Mouse (Mus musculus) frontal cortex, postnatal 36 days (tissue): ENCODE measurements around the gene Runx1.
A peak's percentile ranks its signal among the peaks of the same experiment; 100 is the strongest.

Source experiments
- DNase-seq, 2 experiments: peaks; one replicate each; pipeline ENCODE4 v3.0.0; 2022; ENCODE audit warnings: low spot score in 2 of 2

Runx1 gene

DNA sequence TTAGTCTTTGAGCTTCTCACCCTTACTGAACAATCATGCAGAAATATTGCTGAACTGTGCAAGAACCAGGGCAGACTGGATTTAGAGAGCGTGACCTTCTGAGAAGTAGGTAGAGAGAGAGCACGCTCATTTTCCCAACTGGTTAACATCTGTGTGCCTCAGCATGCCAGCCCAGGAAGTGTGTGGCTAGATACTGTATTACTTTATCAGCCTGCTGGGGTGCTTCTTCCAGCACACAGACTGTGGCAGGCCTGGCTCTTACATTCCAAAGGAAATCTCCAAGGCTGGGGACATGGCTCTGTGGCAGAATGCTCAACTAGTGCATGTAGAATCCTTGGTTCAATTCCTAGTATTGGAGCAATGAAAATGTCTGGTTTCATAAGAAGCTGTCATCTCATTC lies 78.9 kb downstream of the Runx1 start:
- DNase-seq, result no peak

DNA sequence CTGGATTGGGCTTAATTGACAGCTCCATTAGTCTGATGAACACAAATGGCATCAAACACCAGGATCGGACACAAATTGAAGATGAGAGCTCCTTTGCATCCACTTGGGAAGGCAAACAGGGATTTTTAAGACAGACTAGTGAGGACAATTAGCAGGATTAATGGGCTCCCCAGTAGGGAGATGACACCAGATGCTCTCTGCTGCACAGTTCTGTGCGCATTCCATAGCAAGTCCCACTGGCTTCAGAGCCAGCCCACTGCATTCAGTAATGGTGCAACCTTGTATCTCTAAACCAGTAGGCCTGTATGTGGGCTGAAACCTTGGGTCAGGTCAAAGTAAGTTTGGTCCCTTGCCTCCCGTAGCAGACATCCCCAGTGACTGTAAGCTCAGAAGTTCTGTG lies 80.7 kb downstream of the Runx1 start:
- DNase-seq, result no peak

DNA sequence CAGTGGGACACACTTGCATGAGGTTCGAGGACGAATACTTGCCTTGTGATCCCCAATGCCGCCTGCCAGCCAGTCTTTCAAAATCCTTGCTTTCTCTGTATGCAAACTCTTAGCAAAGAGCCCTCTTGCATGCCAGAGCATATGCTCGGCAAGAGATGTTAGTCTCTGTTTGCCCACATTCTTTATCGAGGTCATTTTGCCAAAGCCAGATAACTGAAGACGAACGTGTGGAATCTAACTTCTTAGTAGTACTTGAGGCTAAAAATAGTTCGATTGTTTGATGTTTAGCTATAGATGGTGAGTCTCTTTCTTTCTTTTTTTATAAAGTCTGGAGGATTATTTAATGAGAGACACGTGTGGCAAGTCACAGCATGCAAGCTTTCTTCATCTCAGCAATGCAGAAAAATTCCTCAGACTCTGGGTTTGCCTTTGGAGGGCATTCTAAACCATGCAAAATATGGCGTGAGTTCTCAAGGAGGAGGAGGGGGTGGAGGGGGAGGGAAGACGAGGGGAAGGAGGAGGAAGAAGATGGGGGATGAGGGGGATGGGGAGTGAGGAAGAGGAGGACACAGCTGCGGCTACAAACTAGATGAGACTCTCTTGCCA lies 81.7 kb downstream of the Runx1 start:
- DNase-seq, result no peak

DNA sequence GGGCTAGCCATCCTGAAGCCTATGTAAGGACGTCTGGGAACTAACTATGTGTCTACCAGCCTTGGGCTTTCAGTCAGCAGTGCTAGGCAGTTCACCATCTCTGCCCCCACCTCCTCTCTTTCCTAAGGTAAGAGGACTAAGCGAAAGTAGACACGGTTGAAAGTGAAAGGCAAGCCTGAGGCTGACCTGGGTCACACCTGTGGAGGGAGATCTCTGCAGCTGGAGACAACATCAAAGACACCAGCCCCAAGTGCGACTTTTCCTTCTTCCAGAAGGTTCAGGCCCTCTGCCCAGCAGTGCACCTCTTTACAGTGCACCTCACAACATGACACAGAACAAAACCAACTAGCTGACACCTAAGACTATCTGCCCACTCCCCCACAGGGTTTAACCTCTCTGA lies 82.2 kb downstream of the Runx1 start:
- no peak for DNase-seq

DNA sequence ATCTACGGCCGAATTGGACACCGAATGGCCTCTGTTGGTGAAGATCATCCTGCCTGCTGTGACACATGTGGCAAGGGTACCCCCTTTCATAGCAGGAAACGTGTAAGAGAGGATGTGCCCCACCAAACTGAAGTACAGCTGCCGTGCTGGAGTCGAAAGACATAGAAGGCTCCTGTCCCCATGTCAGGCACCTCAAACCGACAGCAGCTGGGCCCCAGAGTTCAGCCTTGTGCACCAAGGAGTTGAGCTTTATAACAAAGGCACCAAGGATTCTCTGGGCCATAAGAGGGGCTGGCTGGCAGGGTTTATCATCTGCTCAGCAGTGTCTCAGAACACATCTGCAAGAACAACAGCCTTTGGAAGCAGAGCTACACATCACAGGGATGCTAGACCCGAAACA lies 84.6 kb downstream of the Runx1 start:
- DNase-seq, result no peak

DNA sequence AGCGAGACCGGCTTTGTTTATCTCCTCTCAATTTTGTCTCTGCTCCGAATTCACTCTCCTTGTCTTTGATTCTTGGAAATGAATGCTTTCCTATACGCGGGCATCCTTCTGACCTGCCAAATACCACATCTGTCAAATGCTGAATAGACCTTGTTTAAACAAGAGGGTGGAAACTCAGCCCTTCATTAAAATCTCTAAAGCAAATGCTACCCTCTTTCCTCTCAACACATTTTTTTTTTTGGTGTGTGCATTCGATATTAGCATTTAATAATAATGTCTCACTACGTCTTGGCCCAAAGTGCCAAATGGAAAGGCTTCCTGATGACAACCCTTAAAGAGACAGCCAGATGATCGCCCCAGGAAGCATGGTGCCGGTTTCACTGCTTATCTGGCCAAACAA lies 85.4 kb downstream of the Runx1 start:
- no peak for DNase-seq

DNA sequence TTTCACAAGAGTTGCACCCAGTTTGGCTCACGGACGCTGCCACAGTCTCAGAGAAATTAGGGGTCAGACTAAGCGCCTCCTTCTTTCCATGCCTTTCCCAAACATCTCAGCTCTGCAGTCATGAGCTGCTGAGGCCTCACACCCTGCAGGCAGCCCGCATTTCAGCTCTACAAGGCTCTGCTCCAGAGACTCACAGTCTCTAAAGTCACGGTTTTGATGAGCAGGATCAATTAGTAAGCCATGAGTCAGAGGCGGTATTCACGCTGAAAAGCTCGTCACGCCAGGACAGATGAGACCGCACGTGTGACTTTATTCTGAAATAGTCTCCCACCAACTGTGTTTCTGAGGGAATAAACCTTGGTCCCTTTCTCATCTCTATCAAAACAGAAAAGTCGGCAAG lies 86.0 kb downstream of the Runx1 start:
- DNase-seq, result peak in 1 of 2 experiments; percentile 18

DNA sequence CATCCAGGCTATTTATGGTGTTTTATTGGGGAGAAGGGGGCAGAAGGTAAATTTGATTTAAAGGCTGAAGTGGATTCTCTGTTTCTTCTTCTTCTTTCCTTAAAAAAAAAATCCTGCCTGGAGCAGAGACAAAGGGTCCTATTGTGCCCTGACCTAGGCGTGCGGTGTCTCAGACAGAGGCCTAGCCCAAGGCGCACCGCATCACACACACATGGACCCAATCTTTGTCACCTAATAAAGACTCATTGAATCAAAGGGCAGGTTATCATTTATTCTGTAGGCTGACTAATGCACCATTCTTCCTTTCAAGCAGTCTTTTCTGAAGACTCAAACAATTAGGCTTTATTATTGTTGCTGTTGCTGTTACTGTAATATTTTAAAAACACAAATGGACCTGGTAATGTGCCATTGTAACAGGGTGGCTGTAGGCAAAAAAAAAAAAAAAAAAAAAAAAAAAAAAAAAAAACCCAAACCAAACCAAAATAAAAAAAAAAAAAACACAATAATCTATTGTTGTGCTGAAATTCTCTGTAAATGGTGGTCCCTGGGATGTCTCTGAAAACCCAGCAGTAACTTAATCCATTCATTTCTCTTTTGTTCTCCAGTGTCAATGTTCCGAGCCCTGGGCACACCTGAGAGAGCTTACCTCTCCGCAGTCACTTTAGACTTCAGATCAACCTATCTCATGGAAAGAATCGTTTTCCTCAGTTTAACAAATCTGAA lies 86.7 kb downstream of the Runx1 start:
- DNase-seq, result no peak

DNA sequence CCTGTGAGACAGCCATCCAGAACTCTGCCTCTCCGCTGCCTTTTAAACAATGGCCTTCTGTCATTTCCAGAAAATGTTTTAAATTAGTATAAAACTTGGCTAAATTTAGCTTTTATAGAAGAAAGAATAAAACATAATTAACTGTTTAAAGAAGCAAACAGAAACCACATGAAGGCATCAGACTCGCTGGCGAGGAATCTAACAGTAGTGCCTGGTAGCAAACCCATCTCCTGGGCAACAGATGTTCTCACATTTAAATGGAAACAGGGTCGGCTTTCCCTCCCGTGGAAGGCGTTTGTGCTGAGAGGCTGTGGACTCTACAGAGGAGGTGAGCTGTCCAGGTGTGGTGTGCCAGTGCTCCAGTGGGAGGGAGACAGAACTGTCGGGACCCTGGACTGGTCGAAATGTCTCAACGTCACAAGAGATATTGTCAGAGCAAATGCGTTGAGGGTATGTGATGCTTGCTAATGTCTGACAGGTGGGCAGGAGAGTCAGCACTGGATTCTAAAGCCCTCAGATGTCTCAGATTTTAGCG lies 87.4 kb downstream of the Runx1 start:
- no peak for DNase-seq

DNA sequence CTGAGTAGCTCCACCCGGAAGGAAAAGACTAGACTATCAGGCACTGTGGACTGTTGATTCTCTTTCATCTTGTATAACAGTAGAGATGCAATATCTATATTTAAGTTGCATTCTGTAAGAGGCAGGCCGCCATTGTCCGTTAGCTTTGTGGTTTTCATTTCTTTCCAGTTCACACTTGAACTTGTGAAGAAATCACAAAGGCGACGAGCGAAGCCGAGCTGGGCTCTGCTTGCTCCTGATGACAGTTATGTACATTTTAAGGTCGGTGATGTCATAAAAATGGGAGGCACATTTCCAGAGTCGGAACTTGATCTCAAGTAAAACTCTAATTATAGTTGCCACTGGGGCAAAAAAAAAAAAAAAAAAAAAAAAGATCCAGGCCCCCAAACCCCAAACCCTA lies 99.1 kb downstream of the Runx1 start:
- DNase-seq, result no peak

DNA sequence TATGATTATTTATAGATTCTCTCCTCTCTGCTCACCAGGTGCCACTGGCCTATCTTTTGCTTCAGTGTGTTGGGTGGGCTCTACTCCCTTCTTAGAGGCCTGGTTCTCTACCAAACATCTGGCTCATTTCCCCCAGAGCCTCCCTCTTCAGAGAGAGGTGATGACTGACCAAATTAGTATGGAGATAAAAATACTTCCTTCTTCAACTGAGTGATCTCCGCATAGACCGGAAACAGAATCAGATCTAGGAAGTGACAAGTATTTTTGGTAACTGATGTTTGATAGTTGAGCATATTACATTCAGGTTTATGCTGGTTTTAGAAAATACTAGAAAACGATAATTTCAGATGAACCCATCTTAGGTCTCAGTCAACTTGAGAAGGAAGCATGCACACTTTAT lies 101.4 kb downstream of the Runx1 start:
- DNase-seq, result no peak

DNA sequence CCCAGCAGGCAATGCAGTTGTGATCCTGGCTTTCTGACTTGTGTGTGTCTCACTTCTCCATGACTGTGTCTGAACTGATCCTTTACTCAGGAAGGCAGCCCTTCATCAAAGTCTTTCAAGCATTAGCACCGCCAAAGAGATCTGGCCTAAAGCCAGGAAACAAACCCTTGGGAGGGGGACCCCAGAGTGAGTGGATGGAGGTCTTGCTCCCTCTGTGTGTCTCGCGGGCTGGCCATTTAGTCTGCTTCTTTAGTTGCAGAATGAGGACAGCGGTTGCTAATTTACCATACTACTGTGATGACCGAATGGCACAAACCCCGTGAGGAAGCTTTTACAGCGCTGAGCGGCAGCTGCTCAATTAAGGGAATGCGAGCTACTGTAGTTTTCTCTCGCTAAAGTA lies 105.3 kb downstream of the Runx1 start:
- DNase-seq, result no peak

DNA sequence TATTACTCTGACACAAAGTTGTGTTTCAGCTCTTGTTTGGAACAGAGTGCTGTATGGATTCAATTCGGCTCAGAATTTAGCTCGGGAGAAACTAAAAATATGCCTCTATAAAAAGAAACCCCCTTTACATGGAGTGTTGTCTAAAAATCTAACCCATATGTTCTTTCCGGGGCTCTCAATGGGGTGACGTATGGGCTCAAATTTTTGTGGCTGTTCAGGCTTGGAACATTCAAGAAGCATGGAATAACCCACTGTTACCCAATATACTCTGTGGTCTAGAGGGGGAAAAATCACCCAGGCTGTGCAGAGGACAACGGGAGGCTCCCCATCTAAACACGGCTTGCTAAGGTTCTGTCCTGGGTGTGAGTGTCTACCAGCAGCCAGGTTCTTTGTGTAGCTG lies 106.2 kb downstream of the Runx1 start:
- DNase-seq, result peak in 1 of 2 experiments; percentile 27

DNA sequence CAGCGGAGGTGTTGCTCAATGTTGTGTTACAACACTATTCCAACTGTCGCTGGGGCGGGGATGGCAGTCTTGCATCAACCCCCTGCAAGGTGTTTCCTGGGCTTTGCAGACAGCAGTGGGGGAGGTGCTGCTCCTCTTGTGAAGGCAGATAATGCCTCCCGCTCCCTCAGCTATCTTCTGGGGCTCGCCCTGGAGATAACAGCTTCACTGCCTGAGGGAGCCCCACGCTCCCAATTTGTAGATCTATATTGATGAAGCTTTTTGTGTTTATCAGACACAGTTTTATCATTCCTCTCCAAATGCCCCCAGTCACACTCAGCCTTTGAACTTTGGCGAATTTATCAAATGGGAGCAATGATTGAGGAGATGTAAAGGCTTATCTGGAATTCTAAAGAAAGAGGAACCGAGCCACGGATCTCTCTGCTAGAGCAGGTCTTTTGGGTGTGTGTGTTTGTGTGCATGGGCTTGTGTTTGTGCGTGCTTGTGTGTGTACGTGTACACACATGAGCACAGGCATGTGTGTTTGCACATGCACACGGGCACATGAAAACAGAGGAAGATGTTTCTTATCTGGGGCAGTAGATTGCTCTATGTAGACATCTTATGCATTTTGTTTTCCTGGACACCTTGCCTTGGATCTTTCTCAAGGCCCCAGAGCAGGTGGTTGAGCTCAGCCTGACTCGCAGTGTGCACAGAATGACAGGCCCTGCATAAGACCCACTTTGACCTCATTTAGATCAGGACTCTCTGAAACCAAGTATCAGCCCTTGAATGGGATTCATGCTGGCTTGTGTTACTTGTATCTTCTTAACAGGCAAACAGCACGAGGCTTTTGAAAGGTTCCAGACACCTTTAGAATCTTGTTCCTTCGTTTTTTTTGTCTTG lies 110.1 kb downstream of the Runx1 start:
- no peak for DNase-seq

DNA sequence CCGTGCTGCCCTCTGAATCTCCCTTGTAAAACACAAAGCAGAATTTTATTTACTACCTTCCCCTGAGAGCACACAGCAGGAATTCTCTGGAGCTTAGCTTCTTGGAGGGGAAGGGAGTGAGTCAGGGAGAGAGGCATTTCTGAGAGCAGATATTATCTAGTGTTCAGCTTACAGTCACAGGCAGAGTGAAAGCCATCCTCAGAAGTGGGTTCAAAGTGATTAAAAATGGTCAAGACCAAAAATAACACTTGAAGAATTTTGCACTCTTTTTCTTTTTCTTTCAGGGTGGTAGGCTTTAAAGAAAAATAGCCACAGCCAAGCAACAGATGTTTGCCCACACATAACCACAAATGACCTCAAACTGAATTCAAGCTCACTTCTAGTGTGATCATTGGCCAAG lies 115.8 kb downstream of the Runx1 start:
- DNase-seq, result no peak

DNA sequence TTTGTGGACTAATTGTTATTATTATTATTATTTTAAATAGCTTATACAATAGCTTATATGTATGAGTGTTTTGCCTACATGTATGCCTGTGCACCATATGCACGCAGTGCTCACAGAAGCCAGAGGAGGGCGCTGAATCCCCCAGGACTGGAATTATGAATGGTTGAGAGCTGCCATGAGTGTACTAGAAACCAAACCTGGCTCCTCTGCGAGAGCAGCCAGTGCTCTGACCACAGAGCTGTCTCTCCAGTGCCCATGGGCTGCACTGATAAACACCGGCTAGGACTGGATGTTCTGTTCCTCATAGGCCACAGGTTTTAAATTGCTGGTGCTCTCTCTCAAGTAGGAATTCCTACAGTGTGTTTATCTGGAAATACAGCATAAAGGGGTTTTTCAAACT lies 117.2 kb downstream of the Runx1 start:
- DNase-seq, result no peak

DNA sequence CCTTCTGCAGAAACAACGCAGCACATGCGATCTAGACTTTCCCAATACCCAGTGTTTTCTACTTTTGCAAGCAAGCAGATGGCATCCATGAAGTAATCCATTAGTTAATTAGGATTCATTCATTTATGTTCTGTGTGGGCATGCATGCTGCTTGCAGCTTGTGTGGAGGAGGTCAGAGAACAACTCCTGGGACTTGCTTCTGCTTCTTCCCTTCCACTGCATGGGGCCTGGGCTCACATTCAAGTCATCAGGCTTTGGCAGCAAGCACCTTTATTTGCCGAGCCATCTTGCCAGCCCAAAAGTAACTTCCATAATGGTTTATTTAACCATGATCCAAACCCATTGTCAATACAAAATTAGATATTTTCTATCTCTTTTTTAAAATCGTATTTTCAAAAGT lies 118.2 kb downstream of the Runx1 start:
- no peak for DNase-seq

DNA sequence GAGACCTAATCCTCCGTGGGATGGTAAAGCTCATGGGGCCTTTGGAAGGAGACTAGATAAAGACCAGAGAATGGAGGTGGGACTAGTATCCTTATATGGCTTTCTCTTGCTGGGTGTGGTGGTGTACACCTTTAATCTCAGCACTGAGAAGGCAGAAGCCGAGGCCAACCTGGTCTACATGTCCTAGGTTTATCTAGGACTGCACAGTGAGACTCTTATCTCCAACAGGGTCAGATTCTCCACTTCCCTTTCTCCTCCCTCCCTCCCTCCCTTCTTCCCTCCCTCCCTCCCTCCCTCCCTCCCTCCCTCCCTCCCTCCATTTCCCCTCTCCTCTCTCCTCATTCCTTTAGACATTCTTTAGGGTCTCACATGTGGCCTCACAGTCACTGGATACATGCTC lies 118.8 kb downstream of the Runx1 start:
- DNase-seq, result no peak

DNA sequence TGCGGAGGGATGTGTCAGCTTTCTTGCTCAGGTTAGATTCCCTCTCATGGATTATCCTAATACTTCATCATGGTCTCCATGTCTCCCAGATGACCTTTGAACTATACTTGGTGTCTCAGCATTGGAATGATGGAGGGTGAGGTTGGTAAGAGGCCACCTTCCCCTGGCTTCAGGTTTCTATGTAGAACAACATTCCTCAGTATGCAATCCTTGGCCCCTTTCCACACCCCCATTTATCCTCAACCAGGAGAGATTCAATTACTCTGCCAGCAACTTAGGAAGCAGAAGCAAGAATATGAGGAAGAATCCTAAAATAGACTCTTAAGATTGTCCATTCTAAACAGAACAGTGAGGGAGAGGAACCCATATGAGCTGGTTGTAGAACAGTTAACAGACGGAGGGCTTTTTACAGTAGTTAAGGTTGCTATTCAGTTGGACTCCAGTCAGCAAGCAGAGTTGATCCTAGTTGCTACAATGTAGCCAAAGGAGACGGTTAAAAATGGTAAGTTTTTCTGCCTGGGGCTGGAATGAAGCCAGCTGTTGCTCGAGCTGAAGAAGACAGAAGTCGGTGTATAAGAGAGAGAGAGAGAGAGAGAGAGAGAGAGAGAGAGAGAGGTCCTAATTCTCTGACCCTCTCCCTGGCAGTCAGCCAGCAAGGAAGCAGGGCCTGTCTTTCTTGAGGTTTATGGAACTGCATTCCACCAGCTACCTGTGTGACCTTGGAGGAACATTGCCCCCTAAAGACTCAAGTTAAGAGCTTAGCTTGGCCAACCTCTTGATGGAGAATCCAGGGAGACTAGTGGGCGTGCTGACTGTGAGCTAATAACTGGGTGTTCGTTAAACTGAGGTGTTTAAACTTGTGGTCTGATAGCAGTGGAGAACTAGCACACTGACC lies 120.1 kb downstream of the Runx1 start:
- no peak for DNase-seq

DNA sequence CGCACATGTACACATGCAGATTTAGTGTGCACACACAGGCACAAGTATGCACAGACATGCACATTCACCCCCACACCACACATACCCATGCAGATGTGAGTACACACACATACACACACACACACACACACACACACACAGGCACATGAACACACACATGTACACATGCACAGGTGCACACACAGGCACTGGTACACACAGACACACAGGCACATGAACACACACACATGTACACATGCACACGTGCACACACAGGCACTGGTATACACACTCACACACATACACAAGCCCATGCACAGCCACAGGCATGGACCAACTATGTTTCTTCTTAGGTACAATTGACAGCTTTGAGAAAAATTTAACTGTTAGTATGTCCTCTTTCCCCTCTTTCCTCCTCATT lies 122.1 kb downstream of the Runx1 start:
- DNase-seq, result no peak

DNA sequence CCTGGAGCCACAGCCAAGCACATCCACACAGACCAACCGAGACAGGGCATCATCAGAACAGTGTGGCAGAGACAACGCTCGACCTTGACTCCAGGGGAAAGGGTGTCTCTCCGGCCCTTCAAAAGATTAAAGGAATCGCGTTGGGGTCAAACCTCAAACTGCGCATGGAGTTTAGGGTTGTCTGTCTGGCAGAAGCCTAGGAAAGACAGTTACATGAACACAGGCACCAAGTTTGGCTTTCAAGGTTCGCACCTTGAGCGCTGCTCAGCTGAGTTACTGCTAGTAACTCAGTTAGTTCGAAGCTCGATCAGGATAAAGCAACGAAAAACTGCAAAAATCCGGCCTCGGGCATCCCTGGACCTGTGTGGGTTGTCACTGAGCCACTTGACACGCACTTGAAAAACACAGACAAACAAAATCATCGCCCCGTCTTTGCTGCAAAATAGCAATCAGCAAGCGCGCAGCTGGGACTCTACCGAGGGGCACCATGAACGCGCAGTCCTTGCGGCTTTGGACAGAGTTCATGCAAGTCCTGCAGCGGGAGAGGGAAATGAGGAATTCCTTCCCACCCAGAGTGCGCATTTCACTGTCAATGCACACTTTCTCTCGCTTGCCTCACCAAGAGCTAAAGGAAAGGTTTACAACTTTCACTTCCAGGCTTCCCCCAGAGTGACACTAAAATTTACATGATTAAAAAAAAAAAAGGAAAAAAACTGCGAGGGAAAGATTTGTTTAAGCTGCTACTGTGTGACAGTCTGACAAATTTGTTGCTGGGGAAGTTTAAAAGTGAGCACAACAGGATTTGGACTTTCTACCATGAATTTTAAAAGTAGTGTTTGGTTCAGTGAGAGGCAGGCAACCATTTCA lies 126.2 kb downstream of the Runx1 start:
- DNase-seq, result no peak
